Mouse (Mus musculus) stomach, embryonic 16.5 days (tissue): Measurements from ENCODE around the gene Btd. TPM values are rescaled to one million over a fixed set of nuclear protein-coding genes. Genes with fewer than 3 reads are reported as not detected.

ENCODE experiments used
- ATAC-seq: fragments of 200-750 bp; cut with Nextera tagmentation; 2 replicates; pipeline ENCODE4 v1.8.0; 2017; ENCODE audit warnings: moderate number of reproducible peaks, moderate TSS enrichment; ENCODE audit not compliant: insufficient read depth, low FRiP score
- H3K27ac ChIP-seq: fragments of 300-500 bp; sonication (generic); 2 replicates; pipeline ENCODE4 v1.5.1; 2014; ENCODE audit warnings: low read length
- H3K27me3 ChIP-seq: fragments of 300-500 bp; sonication (generic); 2 replicates; pipeline ENCODE4 v1.6.1; 2014; ENCODE audit warnings: low read length, control low read depth, mixed read lengths; ENCODE audit not compliant: control insufficient read depth, insufficient read depth
- H3K36me3 ChIP-seq: fragments of 300-500 bp; sonication (generic); 2 replicates; pipeline ENCODE4 v1.6.1; 2014; ENCODE audit warnings: low read length; ENCODE audit not compliant: control insufficient read depth, insufficient read depth
- H3K4me1 ChIP-seq: fragments of 300-500 bp; sonication (generic); 2 replicates; pipeline ENCODE4 v1.6.1; 2014; ENCODE audit warnings: low read length, control low read depth, mixed read lengths; ENCODE audit not compliant: control insufficient read depth, insufficient read depth
- H3K4me2 ChIP-seq: fragments of 300-500 bp; sonication (generic); 2 replicates; pipeline ENCODE4 v1.6.1; 2014; ENCODE audit warnings: low read depth, low read length, mixed read lengths
- H3K4me3 ChIP-seq: fragments of 300-500 bp; sonication (generic); replicated peaks from 2 replicates; pipeline ENCODE4 v1.5.1; 2014; ENCODE audit warnings: mild to moderate bottlenecking, low read length
- H3K9ac ChIP-seq: fragments of 300-500 bp; sonication (generic); 2 replicates; pipeline ENCODE4 v1.6.1; 2014; ENCODE audit warnings: low read length
- H3K9me3 ChIP-seq: fragments of 300-500 bp; sonication (generic); replicated peaks from 2 replicates; pipeline ENCODE4 v1.6.1; 2016; ENCODE audit warnings: low read length, control low read depth; ENCODE audit not compliant: control insufficient read depth
- WGBS: fragments of 180-500 bp; shearing (Covaris S2); extraction: QIAGEN DNeasy Blood & Tissue Kit; methylation state at CpG from one replicate; pipeline ENCODE4 v1.1.7; 2014; 5-methylcytosine and 5-hydroxymethylcytosine counted together
- polyA plus RNA-seq: library from polyadenylated mRNA; unstranded; fragments of >200 nt; fragmentation: Nextera tagmentation; extraction: Ambion mirVana; gene quantifications from 2 replicates; pipeline ENCODE4 v1.2.1, GENCODE M21; 2015

Btd gene
- polyA plus RNA-seq, 1 experiment from 2014 or later: 31.8 TPM

DNA sequence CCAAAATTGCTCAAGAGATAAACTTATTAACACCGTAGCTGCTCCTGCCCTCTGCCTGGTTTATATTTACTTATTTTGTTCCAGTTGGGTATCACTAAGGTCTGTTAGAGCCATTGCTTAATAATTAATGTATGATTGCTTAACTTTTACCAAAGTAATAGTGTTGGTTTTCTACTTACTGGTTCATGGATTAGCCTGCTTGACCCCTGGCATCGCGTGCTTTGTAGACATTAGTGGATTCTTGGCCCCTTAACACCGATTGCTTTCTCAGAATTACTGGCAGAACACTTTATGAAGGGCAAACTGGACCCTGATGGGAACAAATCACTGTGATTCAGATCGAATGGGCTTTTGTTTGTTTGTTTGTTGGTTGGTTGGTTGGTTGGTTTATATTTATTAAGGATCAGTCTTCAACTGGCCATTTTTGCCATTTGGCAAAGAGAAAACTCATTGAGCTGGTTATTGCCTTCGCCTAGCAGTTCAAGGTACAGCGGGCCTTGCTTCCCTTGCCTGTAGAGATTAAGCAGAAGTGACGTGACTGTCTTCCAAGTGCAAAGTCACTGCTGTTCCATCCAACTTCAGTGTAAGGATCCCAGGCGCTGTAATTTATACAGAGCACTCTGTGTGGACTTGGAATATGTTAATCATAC is 803 bp downstream of the Btd start:
- H3K27ac ChIP-seq: peak overlapping the region; percentile 95
- no peaks in the 10 kb centered on the region for H3K9me3 ChIP-seq
- H3K27me3 ChIP-seq: no peaks in the 10 kb centered on the region
- H3K4me3 ChIP-seq: peak overlapping the region; percentile 80
- H3K9ac ChIP-seq: peak overlapping the region; percentile 82
- 61% methylated on average over 9 of the region's 9 CpGs for WGBS
- H3K36me3 ChIP-seq: no peaks in the 10 kb centered on the region
- H3K4me2 ChIP-seq: peak overlapping the region; percentile 80
- H3K4me1 ChIP-seq: peaks cover 6% of the 10 kb centered on the region
- no peak for ATAC-seq

DNA sequence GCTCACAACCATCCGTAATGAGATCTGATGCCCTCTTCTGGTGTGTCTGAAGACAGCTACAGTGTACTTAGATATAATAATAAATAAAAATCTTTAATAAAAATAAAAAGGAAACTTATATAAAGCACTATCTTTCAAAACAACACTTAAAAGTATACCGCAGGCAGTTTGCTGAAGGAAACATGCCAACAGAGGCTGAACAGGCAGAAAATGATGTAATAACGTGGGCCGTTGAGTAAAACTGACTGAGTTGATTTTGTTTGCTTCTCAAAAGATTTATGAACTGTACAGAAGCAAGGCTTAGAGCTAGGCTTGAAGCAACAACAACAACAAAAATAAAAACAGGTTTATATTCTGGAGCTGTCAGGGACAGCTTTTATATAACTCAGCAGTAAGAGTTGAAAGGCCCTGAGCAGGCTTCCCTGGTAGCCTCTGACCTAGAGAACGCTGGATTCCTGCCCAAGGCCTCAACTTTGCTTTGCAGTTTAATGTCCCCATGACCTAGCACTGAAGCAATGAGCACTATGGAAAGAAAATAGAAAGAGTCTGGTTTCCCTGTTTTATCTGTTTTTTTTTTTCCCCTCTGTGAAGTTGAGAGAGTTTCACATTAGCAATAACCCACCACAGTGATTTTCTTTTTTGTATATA is 3.5 kb downstream of the Btd start:
- H3K4me1 ChIP-seq: peaks cover 6% of the 10 kb centered on the region
- H3K4me2 ChIP-seq: no peak overlapping the region
- no peaks in the 10 kb centered on the region for H3K27me3 ChIP-seq
- no peak overlapping the region for H3K9ac ChIP-seq
- no peak overlapping the region for H3K4me3 ChIP-seq
- no peaks in the 10 kb centered on the region for H3K36me3 ChIP-seq
- H3K9me3 ChIP-seq: no peaks in the 10 kb centered on the region
- H3K27ac ChIP-seq: no peak overlapping the region
- 89% methylated on average over 5 of the region's 5 CpGs for WGBS
- no peak for ATAC-seq

DNA sequence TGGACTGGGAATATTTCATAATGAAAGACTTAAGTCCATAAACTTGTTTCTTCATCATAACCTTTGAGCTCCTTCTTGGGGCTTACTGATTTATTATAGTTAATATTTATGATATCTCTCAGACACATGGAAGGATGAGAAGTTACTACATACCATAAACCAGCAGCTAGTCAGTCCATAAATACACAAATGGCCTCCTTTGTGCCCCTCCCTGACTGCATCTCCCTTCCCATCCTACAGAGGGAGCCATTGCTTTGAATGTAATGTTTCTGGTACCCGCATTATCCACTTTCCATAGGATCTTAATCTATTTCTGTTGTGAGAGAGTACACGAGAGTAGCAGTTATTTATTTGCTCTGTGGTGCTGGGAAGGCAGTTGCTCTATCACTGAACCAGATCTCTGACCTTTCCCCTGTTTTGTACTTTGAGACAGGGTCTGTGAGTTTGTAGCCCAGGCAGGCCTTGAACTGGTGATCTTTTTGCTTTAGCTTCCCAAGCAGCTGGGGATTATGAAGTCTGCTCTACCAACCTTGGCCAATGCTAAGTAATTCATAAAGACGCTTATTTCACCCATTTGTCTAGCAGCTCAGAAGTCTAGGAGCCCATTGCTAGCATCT is 4.2 kb downstream of the Btd start:
- no peak for ATAC-seq
- Histone ChIP-seq H3K36me3 (no peaks in the 10 kb centered on the region), H3K9ac (no peak overlapping the region), H3K27me3 (no peaks in the 10 kb centered on the region), H3K9me3 (no peaks in the 10 kb centered on the region), H3K4me3 (no peak overlapping the region), H3K4me2 (no peak overlapping the region), H3K27ac (no peak overlapping the region), H3K4me1 (peaks cover 6% of the 10 kb centered on the region)
- WGBS: 68% methylated on average over 3 of the region's 3 CpGs

DNA sequence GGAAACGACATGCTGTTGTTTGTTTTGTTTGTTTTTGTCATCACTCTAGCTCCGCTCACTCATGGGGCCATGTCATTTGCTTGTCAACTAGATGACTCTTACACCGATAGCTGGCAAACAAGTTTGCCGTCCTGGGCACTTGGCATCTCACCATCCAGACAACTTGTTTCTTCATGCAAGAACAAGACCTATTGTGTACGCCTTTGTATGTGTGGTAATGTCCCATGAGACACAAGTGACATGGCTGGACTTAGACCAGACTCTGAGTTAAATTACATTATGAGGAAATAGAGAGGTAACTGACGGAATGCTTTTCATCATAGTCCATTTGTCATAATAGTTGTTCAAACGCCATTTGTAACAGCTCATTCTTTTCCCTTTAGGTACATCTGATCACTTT is 5.1 kb downstream of the Btd start:
- peaks cover 6% of the 10 kb centered on the region for H3K4me1 ChIP-seq
- H3K4me2 ChIP-seq: no peak overlapping the region
- WGBS: 86% methylated on average over 7 of the region's 7 CpGs
- no peak overlapping the region for H3K4me3 ChIP-seq
- H3K9me3 ChIP-seq: no peaks in the 10 kb centered on the region
- no peak for ATAC-seq
- H3K27ac ChIP-seq: no peak overlapping the region
- H3K36me3 ChIP-seq: no peaks in the 10 kb centered on the region
- H3K9ac ChIP-seq: no peak overlapping the region
- H3K27me3 ChIP-seq: no peaks in the 10 kb centered on the region

DNA sequence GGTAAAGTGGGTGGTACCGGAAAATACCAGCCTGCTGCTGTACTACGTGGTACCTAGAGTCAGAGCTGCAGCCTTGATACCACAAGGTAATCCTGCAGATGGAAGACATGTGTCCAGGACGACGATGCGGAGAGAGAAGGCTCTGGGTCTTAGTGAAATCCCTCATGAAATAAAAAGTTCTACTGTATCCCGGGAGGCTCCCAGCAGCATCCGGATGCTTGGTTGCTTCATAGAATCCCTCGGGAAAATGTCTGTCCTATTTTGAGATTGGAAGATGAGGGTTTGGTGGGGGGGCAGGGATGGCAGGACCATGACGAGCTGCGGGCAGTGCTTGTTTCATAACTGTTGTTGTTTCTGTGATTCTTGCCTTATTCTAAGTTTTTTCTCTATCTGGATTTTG is 7.2 kb downstream of the Btd start:
- Histone ChIP-seq H3K4me3 (no peak overlapping the region), H3K4me2 (no peak overlapping the region), H3K36me3 (no peaks in the 10 kb centered on the region), H3K9me3 (no peaks in the 10 kb centered on the region), H3K9ac (no peak overlapping the region), H3K4me1 (no peaks in the 10 kb centered on the region), H3K27me3 (no peaks in the 10 kb centered on the region), H3K27ac (no peak overlapping the region)
- no peak for ATAC-seq
- WGBS: 86% methylated on average over 10 of the region's 10 CpGs

DNA sequence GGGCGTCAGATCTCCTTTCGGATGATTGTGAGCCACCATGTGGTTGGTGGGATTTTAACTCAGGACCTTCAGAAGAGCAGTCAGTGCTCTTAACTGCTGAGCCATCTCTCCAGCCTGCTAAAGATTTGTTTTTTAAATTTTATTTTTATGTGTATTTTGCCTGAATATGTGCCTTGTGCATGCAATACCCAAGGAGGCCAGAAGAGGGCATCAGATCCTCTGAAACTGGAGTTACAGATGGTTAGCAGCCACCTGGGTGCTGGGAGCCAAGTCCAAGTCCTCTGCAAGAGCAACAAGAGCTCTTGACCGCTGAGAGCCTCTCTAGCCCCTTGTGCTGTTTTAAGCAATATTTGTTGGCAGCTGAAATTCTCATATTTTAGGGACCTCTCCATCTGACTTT is 9.5 kb downstream of the Btd start:
- ATAC-seq: no peak
- 96% methylated on average over 3 of the region's 3 CpGs for WGBS

DNA sequence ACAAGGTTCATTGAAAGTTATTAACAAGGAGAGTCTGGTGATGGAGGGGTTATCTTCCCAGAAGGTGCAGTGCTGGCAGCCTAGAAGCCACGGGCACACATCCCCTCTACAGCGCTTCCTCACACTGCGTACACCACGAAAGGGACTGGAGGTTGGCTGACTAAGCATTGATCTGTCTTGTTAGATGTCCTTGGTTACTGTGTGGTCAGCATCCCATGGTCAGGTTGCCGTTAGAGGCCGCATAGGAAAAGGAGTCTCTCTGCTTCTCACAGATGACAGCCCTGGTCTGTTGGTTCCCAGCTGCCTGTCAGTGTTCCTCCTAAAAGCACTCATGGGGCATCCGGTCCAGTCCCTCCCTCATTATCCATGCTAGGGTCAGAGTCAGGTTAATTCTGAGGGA is 10.4 kb downstream of the Btd start:
- H3K9ac ChIP-seq: no peak overlapping the region; the same call in 1 of the 2 replicates
- no peak for ATAC-seq
- no peaks in the 10 kb centered on the region for H3K4me1 ChIP-seq
- H3K27ac ChIP-seq: no peak overlapping the region
- WGBS: 57% methylated on average over 7 of the region's 7 CpGs
- no peaks in the 10 kb centered on the region for H3K36me3 ChIP-seq
- H3K9me3 ChIP-seq: no peaks in the 10 kb centered on the region
- no peak overlapping the region for H3K4me3 ChIP-seq
- no peaks in the 10 kb centered on the region for H3K27me3 ChIP-seq
- H3K4me2 ChIP-seq: no peak overlapping the region

More for the DNA sequence above, 9.5 kb downstream of the Btd start:
- no peak overlapping the region for H3K9ac ChIP-seq
- H3K36me3 ChIP-seq: no peaks in the 10 kb centered on the region
- H3K27me3 ChIP-seq: no peaks in the 10 kb centered on the region
- no peak overlapping the region for H3K27ac ChIP-seq
- H3K4me2 ChIP-seq: no peak overlapping the region
- no peak overlapping the region for H3K4me3 ChIP-seq
- no peaks in the 10 kb centered on the region for H3K4me1 ChIP-seq
- no peaks in the 10 kb centered on the region for H3K9me3 ChIP-seq

DNA sequence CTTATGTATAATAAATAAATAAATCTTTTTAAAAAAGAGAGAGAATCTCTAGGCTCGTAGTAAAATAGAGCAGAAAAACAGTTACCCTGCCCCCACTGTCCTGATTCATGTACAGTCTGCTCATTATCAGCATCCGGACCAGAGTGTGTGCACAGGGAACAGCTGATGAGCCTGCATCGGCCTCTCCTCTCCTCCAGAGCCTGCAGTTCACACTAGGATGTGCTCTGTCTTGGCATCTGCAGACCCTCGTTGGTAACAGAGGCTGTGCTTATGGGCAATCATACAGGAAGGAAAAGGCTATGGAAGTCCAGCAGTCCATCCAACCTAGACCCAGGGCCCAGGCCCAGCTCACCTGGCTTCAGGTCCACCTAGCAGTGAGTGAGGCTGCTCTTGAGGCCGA is 11.3 kb downstream of the Btd start:
- Histone ChIP-seq H3K4me3 (no peak overlapping the region), H3K4me2 (no peak overlapping the region), H3K27ac (no peak overlapping the region), H3K9ac (no peak overlapping the region), H3K27me3 (no peaks in the 10 kb centered on the region), H3K9me3 (no peaks in the 10 kb centered on the region), H3K4me1 (no peaks in the 10 kb centered on the region), H3K36me3 (no peaks in the 10 kb centered on the region)
- WGBS: 56% methylated on average over 5 of the region's 5 CpGs
- ATAC-seq: no peak

DNA sequence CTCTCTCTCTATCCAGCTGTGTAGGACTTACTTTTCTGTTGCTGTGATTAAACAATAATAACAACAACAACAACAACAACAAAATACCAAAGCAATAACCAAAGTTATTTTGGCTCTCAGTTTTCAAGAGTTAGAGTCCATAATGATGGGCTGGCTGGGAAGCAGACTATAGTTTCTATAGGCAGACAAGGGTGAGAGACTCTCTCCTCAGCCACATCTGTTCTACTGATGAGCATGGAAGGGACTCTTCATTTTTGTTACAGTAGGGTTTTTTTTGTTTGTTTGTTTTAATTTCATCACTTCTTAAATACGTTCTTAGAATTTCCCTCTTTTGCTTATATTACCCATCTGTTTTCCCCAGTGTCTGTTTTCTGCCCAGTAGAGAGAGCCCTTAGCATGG is 11.8 kb downstream of the Btd start:
- H3K36me3 ChIP-seq: no peaks in the 10 kb centered on the region
- H3K4me1 ChIP-seq: peaks cover 3% of the 10 kb centered on the region; the same call in 1 of the 2 replicates
- no peak overlapping the region for H3K4me2 ChIP-seq
- no peak overlapping the region for H3K9ac ChIP-seq
- no peak overlapping the region for H3K4me3 ChIP-seq
- no peaks in the 10 kb centered on the region for H3K9me3 ChIP-seq
- H3K27ac ChIP-seq: no peak overlapping the region
- ATAC-seq: no peak
- WGBS: 74% methylated on average over 1 of the region's 1 CpGs
- no peaks in the 10 kb centered on the region for H3K27me3 ChIP-seq
